Mouse (Mus musculus): ENCODE results near the gene Hdac10.

Hdac10 gene

GRCm38 (mm10) chr15:89128382-89129350 lies at the start of gene Hdac10:
Hdac10 (minus strand) TSS chr15:89128700.
- peak; percentile 84 for DNase-seq

DNA sequence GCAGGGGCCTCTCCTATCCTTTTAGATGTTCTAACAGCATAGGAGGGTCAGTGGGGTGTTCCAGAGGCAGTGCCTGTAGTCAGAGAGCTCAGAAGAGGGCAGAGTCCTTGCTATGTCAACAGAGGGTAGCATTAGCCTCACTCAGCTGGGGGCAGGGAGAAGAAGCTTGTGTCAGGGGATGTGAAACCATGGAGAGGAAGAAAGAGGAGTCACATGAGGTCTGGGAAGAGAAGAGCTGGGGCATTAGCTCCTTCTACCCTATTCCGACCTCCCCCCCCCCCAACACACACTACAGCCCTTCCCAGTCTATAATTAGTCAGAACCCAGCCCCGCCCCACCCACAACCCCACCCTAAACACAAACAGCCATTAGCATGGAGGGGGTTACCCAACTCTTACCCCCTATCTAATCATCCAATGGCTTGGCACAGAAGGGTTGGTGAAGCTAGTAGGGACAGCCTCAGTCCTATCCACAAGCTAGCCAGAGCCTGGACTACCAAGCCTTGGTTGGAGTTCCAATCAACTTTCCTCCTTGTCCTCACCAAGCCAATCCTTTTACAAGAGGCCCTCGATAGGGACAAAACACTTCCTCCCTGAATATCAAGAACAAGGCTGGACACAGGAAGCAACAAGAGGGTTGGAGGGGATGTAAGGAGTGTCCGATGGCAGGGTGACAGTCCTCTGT lies 49.2 kb upstream of the Hdac10 start:
- DNase-seq: no peak

DNA sequence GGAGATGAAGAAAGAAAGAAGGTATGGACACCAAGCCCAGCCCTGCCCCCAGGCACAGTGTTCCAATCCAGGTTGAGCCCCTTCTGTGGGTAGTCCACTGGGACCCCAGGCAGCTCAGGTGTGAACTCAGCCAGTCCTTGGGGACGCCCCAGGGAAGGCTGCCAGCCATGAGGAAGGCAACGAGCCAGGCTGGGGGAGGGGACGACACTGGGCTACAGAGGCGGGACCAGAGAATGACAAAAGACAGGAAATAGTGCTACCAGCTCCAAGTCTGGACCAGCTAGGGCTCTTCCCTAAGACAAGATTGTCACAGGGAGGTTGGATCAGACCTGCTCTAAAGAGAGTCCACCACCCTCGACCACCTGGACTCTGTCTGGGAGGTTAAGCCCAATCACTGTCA lies 48.6 kb upstream of the Hdac10 start:
- no peak for DNase-seq

- no peak for DNase-seq
Measured at GRCm38 (mm10) chr15:89175411-89176155, 47.1 kb upstream of the Hdac10 start.

DNA sequence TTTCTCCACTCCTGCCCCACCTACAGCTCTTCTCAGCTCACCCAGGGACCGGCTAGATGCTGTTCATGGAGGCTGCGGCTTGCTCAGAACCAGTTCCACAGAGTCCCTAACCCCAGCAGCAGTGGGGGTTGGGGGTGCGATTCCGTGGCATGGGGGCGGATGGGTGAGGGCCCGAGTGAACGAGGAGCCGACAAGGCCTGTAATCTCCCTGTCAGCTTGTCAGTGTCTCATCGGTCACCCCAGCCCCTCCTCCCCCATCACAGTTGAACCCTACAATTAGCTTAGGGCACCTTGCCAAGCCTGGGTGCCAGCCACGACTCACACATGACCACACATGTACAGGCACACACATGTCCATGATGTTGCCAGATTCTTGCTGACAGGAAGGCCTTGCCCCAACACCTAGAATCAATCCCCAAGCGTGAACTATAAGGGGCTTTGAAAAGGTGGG lies 46.4 kb upstream of the Hdac10 start:
- DNase-seq: no peak

DNA sequence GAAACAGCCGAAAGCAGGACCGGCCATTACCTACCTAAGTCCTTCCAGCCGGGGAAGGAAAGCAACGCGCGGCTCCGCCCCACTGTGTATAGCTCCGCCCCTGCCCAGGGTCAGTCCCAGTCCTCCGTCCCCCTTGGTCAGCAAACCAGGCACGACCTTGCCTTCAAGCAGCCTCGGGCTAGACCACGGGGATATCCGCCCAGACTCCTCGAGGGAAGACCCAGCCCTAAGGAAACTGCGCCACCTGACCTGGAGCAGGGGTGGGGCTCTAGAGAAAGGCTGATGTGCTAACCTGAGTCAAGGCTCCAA lies 45.4 kb upstream of the Hdac10 start:
- no peak for DNase-seq

DNA sequence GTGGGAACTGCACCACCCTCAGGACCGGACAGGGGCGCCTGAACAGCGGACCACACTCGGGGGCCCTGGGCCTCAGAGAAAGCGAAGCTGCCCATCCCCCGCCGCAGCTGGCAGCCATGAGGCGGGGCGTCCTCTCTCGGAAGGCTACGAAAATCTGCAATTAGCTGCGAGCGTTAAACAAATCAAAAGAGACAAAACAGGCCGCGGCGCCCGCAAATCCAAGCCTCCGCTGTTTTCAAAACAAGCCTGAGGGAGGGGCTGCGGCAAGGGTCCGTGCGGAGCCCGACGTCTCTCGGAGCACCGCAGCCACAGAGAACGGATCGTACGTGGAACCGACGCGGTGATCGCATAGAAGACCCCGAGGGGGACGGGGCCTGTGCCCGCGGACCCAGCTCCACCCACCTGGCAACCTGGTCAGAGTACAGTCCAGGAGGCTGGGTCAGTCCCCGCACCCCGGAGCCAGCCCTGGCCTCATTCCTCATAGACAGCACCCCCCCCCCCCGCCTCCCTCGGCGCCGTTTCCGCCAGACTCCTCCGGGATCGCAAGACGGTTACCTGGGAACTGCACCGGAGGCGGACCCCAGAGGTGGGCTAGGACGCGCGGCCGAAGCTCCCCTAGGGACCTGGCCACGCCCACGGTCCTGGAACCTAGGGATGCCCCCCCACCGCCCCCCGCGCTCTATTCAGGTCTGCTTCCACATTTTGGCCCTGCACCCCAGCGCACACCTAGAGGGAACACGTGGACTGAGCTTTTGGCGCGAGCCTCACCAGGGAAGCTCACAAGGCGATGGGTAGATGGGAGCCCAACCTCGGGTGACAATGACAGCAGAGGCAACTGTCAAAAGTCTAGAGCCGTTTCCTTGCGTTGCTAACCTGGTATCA lies 44.8 kb upstream of the Hdac10 start:
- no peak for DNase-seq

GRCm38 (mm10) chr15:89172276-89172935 lies 43.9 kb upstream of the Hdac10 start:
- DNase-seq: no peak

GRCm38 (mm10) chr15:89171526-89172051 lies 43.1 kb upstream of the Hdac10 start:
- DNase-seq: no peak

DNA sequence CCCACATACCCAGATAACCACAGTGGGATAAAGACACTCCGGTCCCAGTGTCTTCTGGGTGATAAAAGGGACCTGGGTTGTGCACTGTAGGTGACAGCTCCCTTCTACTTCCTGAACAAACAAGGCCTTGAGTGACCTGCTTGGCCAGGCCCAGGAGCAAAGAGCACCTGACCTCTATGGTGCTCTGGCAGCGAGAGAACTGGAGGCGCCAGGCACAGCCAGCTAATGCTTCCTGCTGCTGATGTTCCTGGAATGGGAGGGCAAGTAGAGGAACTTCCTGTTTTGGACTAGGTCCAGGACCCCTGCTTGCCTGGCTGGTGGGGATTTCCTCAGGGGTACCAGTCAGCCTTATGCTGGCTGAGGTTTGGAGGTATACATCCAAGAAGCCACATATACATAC lies 41.6 kb upstream of the Hdac10 start:
- DNase-seq: no peak

- DNase-seq: peak; percentile 89
Measured at GRCm38 (mm10) chr15:89169431-89169830, 40.9 kb upstream of the Hdac10 start.

DNA sequence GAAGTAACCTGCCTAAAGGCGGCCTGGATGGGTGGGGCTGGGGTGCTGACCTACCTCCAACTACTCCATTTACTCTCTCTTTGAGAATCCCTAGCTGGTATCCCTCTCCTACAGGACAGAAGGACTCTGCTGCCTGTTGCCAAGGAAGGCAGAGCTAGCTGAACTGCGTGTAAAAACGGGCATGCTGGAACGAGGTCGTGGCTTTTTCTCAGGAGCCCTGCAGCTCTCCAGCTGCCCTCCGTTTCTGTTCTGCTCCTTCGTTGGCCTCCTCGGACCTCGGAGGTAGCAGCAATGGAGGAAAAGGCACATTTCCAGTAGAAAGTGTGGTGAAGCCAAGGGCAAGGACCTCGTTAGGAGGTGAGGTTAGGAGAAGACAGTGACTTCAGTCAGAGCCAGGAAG lies 40.4 kb upstream of the Hdac10 start:
- DNase-seq: no peak

GRCm38 (mm10) chr15:89165478-89165877 lies 37.0 kb upstream of the Hdac10 start:
- no peak for DNase-seq

- DNase-seq: no peak
Measured at GRCm38 (mm10) chr15:89161397-89161796, 32.9 kb upstream of the Hdac10 start.

DNA sequence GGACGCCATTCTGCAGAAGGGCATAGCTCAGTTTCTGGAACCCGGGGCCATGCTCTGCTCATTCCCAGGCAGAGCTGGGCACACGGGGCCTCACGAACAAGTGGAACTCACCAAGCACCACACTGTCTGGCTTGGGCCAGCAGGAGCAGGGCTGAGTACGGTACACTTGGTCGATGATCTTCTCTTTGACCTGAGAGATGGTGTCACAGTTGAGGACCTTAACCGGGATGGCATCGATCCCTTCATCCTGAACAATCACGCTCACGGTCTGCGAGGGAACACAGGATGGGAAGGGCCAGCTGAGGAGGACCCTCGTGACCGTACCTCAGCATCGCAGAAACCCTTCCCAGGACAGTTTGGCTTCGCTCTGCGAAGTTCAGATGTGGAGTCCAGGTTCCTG lies 30.0 kb upstream of the Hdac10 start:
- DNase-seq: no peak

DNA sequence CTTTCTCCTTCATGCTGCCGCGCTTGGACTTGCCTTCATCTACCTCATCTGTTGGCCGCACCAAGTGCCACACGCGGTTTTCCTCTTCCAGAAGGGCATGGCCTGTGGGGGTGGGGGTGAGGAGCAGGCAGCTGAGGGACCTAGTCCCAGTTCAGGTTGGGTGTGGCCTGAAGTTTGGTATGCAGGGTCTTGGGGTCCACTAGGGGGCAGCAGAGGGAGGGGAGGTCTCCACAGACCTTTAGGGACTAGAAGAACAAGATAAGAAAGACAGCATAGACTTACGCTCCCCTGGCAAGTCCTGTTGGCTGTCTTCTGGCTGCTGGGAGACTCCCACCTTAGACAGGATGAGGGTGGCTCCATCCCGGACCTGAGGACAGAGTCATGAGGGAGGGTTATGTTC lies 29.5 kb upstream of the Hdac10 start:
- no peak for DNase-seq

- DNase-seq: no peak
Measured at GRCm38 (mm10) chr15:89152312-89152711, 23.8 kb upstream of the Hdac10 start.

DNA sequence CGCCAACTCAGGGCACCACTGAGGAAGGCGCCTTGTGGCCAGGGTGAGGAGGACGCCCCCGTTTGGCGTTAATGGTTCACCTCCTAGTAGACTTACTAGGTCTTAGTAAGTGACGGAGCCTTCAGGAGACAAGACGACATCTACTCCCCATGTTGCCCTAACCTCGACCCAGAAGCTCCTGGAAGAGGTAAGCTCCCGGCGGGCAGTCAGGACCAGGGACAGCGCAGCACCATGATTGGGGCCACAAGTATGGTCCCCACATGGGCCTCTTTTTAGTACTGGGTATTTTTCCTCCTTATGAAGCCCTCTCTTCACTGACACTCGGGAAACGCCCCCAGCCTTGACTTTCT lies 21.5 kb upstream of the Hdac10 start:
- no peak for DNase-seq

GRCm38 (mm10) chr15:89149271-89150040 lies 21.0 kb upstream of the Hdac10 start, which contains the start of gene Mapk11:
Mapk11 (minus strand) TSS chr15:89149628.
- peak; percentile 54 for DNase-seq

DNA sequence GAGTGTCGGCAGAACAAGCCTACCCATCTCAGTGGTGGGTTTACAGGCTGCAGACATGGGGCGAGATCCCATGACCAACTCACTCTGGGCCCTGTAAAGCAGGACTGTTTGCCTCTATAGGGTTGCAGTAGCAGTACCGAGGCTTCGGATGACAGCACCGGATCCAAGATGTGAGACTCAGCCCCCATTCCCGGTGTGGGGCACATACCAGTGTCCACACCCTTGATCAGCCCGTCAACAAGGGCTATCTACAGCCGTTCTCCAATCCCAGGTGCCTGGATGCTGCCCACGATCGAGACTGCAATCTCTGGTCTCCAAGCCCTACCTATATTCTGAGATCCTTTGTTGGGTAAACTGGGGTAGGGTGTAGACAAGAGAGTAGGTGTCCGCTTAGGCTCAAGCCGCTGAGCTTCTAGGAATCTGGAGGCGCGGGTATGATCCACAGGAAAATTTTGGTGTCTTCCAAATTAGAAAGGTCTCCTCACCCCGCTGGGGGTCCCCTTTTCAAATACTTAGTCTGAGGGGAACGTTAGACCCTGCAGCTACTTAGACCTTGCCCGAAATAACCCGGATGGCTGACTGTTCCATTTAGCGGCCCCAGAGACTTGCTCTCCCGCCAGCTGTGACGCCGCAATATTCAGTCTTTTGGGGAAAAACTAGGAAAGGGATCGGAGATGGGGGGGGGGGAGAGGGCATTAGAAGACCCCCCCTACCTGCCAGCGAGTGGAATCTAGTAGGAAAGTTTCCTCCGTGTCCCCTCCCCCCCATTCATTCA lies 20.2 kb upstream of the Hdac10 start:
- no peak for DNase-seq

All from right cerebral cortex, adult 18-20 months (tissue).